ENCODE assay signal across 8 mouse cellular contexts in genomic region chr10:42762670-42763058, GRCm38 (mm10). TPM values are rescaled to one million over a fixed set of nuclear protein-coding genes. Genes with fewer than 3 reads are reported as not detected.
DNase-seq lines count a peak whose midpoint lies in the region; ATAC-seq and TF ChIP-seq lines count a peak whose summit lies in the region.

No protein-coding gene starts in this region.

- TF ChIP-seq CTCF in bone marrow macrophage, adult 2 months (IDR thresholded peaks at IDR 0.05; ENCODE audit: low read depth, low read length): no peak

- TF ChIP-seq POLR2A in bone marrow macrophage, adult 2 months (IDR thresholded peaks at IDR 0.05; ENCODE audit: borderline replicate concordance, low read depth, low read length): no peak

- ATAC-seq in kidney, embryonic 15.5 days (replicated peaks; ENCODE audit: low FRiP score): no peak
- ATAC-seq in hindbrain, embryonic 13.5 days (ENCODE audit: low FRiP score): no peak
- ATAC-seq in midbrain, embryonic 16.5 days: no peak

- WGBS in kidney, embryonic 15.5 days: under 1% methylated on average over 6 of the region's 6 CpGs
- WGBS in hindbrain, embryonic 13.5 days: under 1% methylated on average over 6 of the region's 6 CpGs
- WGBS in midbrain, embryonic 16.5 days: 1% methylated on average over 6 of the region's 6 CpGs

- H3K9ac ChIP-seq in kidney, embryonic 15.5 days: peak overlapping the region; percentile 97
- H3K9ac ChIP-seq in hindbrain, embryonic 13.5 days: peak overlapping the region; percentile 98
- H3K9ac ChIP-seq in midbrain, embryonic 16.5 days (ENCODE audit: low read depth, low read length): peak overlapping the region; percentile 92

- no peaks in the 10 kb centered on the region for H3K27me3 ChIP-seq in kidney, embryonic 15.5 days
- no peaks in the 10 kb centered on the region for H3K27me3 ChIP-seq in hindbrain, embryonic 13.5 days
- no peaks in the 10 kb centered on the region for H3K27me3 ChIP-seq in midbrain, embryonic 16.5 days (ENCODE audit: control insufficient read depth, insufficient read depth, low read depth, low read length)

- DNase-seq in kidney, postnatal 10 days: no peak
- DNase-seq in layer of hippocampus, adult 9-10 months (ENCODE audit: low spot score): no peak
- no peak for DNase-seq in frontal cortex, postnatal 14 days (ENCODE audit: low spot score in 2 of 2)
- DNase-seq in spleen, postnatal 4 days (ENCODE audit: low spot score in 2 of 2): no peak

- H3K27ac ChIP-seq in kidney, embryonic 15.5 days: peak overlapping the region; percentile 94
- peak overlapping the region; percentile 84 for H3K27ac ChIP-seq in bone marrow macrophage, adult 2 months (ENCODE audit: insufficient read depth, low read depth, low read length)
- peak overlapping the region; percentile 96 for H3K27ac ChIP-seq in hindbrain, embryonic 13.5 days
- H3K27ac ChIP-seq in midbrain, embryonic 16.5 days (ENCODE audit: low read length): peak overlapping the region; percentile 92

- no peaks in the 10 kb centered on the region; the same call in 1 of the 2 replicates for H3K36me3 ChIP-seq in kidney, embryonic 15.5 days
- no peaks in the 10 kb centered on the region for H3K36me3 ChIP-seq in hindbrain, embryonic 13.5 days
- H3K36me3 ChIP-seq in midbrain, embryonic 16.5 days (ENCODE audit: control insufficient read depth, insufficient read depth, low read length): no peaks in the 10 kb centered on the region

- H3K4me2 ChIP-seq in kidney, embryonic 15.5 days: peak overlapping the region; percentile 69
- peak overlapping the region; percentile 90 for H3K4me2 ChIP-seq in hindbrain, embryonic 13.5 days
- peak overlapping the region; percentile 84 for H3K4me2 ChIP-seq in midbrain, embryonic 16.5 days (ENCODE audit: low read length)

- H3K9me3 ChIP-seq in kidney, embryonic 15.5 days (replicated peaks): no peaks in the 10 kb centered on the region
- H3K9me3 ChIP-seq in hindbrain, embryonic 13.5 days: no peaks in the 10 kb centered on the region
- no peaks in the 10 kb centered on the region for H3K9me3 ChIP-seq in midbrain, embryonic 16.5 days (replicated peaks; ENCODE audit: control insufficient read depth, low read length, poor library complexity, severe bottlenecking)

- peaks cover 24% of the 10 kb centered on the region for H3K4me1 ChIP-seq in kidney, embryonic 15.5 days
- peaks cover 30% of the 10 kb centered on the region for H3K4me1 ChIP-seq in bone marrow macrophage, adult 2 months (ENCODE audit: control insufficient read depth, insufficient read depth, low read length)
- H3K4me1 ChIP-seq in hindbrain, embryonic 13.5 days (replicated peaks): peaks cover 35% of the 10 kb centered on the region
- peaks cover 30% of the 10 kb centered on the region for H3K4me1 ChIP-seq in midbrain, embryonic 16.5 days (ENCODE audit: control insufficient read depth, insufficient read depth, low read length)

- H3K4me3 ChIP-seq in kidney, embryonic 15.5 days (replicated peaks): peak overlapping the region; percentile 96
- H3K4me3 ChIP-seq in bone marrow macrophage, adult 2 months (ENCODE audit: insufficient read depth, low read length): peak overlapping the region; percentile 100
- H3K4me3 ChIP-seq in hindbrain, embryonic 13.5 days: peak overlapping the region; percentile 92
- peak overlapping the region; percentile 78 for H3K4me3 ChIP-seq in midbrain, embryonic 16.5 days (ENCODE audit: low read depth, low read length)

RNA-seq across cellular contexts. Expression of gene Sec63, which starts 1.4 kb away (rescaled TPM):
- polyA plus RNA-seq in kidney, embryonic 15.5 days (2015; fragmentation: Nextera tagmentation; extraction: Ambion mirVana): 23.6 and 25.1 TPM in 2 replicates
- polyA plus RNA-seq in bone marrow macrophage, adult 2 months (2012; ENCODE audit: insufficient read depth, insufficient read length, missing spikeins): 53.1 and 53.4 TPM in 2 replicates
- 23.7 and 23.9 TPM in 2 replicates for polyA plus RNA-seq in hindbrain, embryonic 13.5 days (2015; fragmentation: Nextera tagmentation; extraction: Ambion mirVana)
- 16.3 and 19.6 TPM in 2 replicates for polyA plus RNA-seq in midbrain, embryonic 16.5 days (2015; fragmentation: Nextera tagmentation; extraction: Ambion mirVana)
